Mouse (Mus musculus): Measurements from ENCODE around the gene Aif1.

DNA sequence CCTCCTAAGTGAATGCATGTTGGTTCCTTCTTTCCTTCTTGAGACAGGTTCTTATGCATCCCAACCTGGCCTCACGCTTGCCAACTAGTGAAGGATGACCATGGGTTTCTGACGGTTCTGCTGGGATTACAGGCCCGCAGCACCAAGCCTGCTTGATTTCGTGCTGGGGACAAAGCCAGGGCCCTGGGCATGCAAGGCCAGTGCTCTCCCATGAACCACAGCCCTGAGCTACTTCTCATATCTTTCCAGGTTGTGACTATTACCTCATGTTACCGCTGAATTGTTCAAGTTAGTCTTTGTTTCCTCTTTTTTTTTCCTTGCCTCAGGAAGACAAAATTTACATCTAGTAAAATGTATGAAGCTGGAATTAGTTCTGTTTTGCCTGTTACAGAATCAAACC, 17.1 kb upstream of the Aif1 start:
- TF ChIP-seq USF1 (IDR thresholded peaks at IDR 0.05; ENCODE audit: low read depth, low read length) = no peak
- no peak for TF ChIP-seq MAZ (IDR thresholded peaks at IDR 0.05; ENCODE audit: low read depth, low read length)
- no peak for TF ChIP-seq CTCF (IDR thresholded peaks at IDR 0.05 in 2 of 3, conservative IDR thresholded peaks at IDR 0.05 in 1 of 3; ENCODE audit: control insufficient read depth in 1 of 3, insufficient read depth in 1 of 3, low read depth in 2 of 3, low read length in 3 of 3, poor library complexity in 1 of 3, severe bottlenecking in 1 of 3)
- TF ChIP-seq POLR2A (IDR thresholded peaks at IDR 0.05; ENCODE audit: control insufficient read depth in 1 of 2, insufficient read depth in 1 of 2, low read depth in 1 of 2, low read length in 2 of 2, poor library complexity in 1 of 2) = no peak
- TF ChIP-seq GATA1 (IDR thresholded peaks at IDR 0.05; ENCODE audit: low read depth, low read length) = no peak
- TF ChIP-seq MYB (IDR thresholded peaks at IDR 0.05; ENCODE audit: low read depth, low read length) = no peak
- no peak for TF ChIP-seq POLR2AphosphoS2 (IDR thresholded peaks at IDR 0.05; ENCODE audit: low read length)
- TF ChIP-seq ELF1 (IDR thresholded peaks at IDR 0.05; ENCODE audit: low read depth, low read length) = no peak
- no peak for TF ChIP-seq MYC (IDR thresholded peaks at IDR 0.05; ENCODE audit: low read depth, low read length)
- no peak for TF ChIP-seq ZC3H11A (IDR thresholded peaks at IDR 0.05; ENCODE audit: low read depth, low read length)
- TF ChIP-seq EP300 (IDR thresholded peaks at IDR 0.05; ENCODE audit: low read depth in 1 of 2, low read length in 2 of 2) = no peak
- TF ChIP-seq RCOR1 (IDR thresholded peaks at IDR 0.05; ENCODE audit: low read depth, low read length) = no peak
- no peak for TF ChIP-seq TAL1 (IDR thresholded peaks at IDR 0.05; ENCODE audit: low read length)
